Mouse (Mus musculus) midbrain, postnatal 0 days (tissue): ENCODE measurements at regions not wholly inside any gene's neighbourhood (a gene's known extent, or its start where the extent isn't known, plus 50 kb on each side); places are given as distances from the start of the nearest gene placed in this dataset.

Source experiments
- ATAC-seq: fragments of 200-750 bp; cut with Nextera tagmentation; 2 replicates; pipeline ENCODE4 v1.8.0; 2017; ENCODE audit warnings: moderate number of reproducible peaks, mild to moderate bottlenecking, moderate TSS enrichment, moderate library complexity; ENCODE audit not compliant: low FRiP score
- DNase-seq: peaks from one replicate; pipeline ENCODE4 v3.0.0-alpha.2; 2015; ENCODE audit warnings: low spot score
- H3K27ac ChIP-seq: fragments of 300-500 bp; sonication (generic); 2 replicates; pipeline ENCODE4 v1.5.1; 2014; ENCODE audit warnings: low read depth, mild to moderate bottlenecking, low read length, mixed read lengths
- H3K27me3 ChIP-seq: fragments of 300-500 bp; sonication (generic); 2 replicates; pipeline ENCODE4 v1.6.1; 2014; ENCODE audit warnings: low read length, control low read depth, mixed read lengths; ENCODE audit not compliant: insufficient read depth
- H3K36me3 ChIP-seq: fragments of 300-500 bp; sonication (generic); 2 replicates; pipeline ENCODE4 v1.6.1; 2014; ENCODE audit warnings: low read length, control low read depth, mixed read lengths; ENCODE audit not compliant: insufficient read depth
- H3K4me1 ChIP-seq: fragments of 300-500 bp; sonication (generic); 2 replicates; pipeline ENCODE4 v1.6.1; 2014; ENCODE audit warnings: mild to moderate bottlenecking, control low read depth, antibody characterized with exemption, low read length, mixed read lengths; ENCODE audit not compliant: insufficient read depth
- H3K4me2 ChIP-seq: fragments of 300-500 bp; sonication (generic); 2 replicates; pipeline ENCODE4 v1.6.1; 2014; ENCODE audit warnings: low read depth, mild to moderate bottlenecking, low read length, mixed read lengths; ENCODE audit not compliant: poor library complexity, severe bottlenecking
- H3K4me3 ChIP-seq: fragments of 300-500 bp; sonication (generic); 2 replicates; pipeline ENCODE4 v1.5.1; 2014; ENCODE audit warnings: low read depth, mild to moderate bottlenecking, low read length, moderate library complexity
- H3K9ac ChIP-seq: fragments of 300-500 bp; sonication (generic); replicated peaks from 2 replicates; pipeline ENCODE4 v1.6.1; 2014; ENCODE audit warnings: mild to moderate bottlenecking, low read length, moderate library complexity, mixed read lengths; ENCODE audit not compliant: poor library complexity, severe bottlenecking
- H3K9me3 ChIP-seq: fragments of 300-500 bp; sonication (generic); 2 replicates; pipeline ENCODE4 v1.6.1; 2016; ENCODE audit warnings: low read length, control low read depth
- CTCF ChIP-seq: IDR thresholded peaks from 2 replicates; pipeline ENCODE4 v1.5.1; 2016; ENCODE audit warnings: antibody characterized with exemption, mild to moderate bottlenecking
- WGBS: fragments of 180-500 bp; shearing (Covaris S2); extraction: QIAGEN DNeasy Blood & Tissue Kit; methylation state at CpG from one replicate; pipeline ENCODE4 v1.1.7; 2014; 5-methylcytosine and 5-hydroxymethylcytosine counted together

- DNase-seq (no peak), ATAC-seq (no peak)
- no peak for TF ChIP-seq CTCF
- H3K36me3 ChIP-seq: no peaks in the 10 kb centered on the region
- H3K9ac ChIP-seq: no peak overlapping the region
- H3K4me3 ChIP-seq: no peak overlapping the region
- no peak overlapping the region for H3K27ac ChIP-seq
- 67% methylated on average over 10 of the region's 10 CpGs for WGBS
- no peaks in the 10 kb centered on the region for H3K27me3 ChIP-seq
- no peaks in the 10 kb centered on the region for H3K4me1 ChIP-seq
- H3K4me2 ChIP-seq: no peak overlapping the region
- H3K9me3 ChIP-seq: no peaks in the 10 kb centered on the region
Measured at GRCm38 (mm10) chr3:52842866-52843425, 174.1 kb downstream of the Cog6 start.

DNA sequence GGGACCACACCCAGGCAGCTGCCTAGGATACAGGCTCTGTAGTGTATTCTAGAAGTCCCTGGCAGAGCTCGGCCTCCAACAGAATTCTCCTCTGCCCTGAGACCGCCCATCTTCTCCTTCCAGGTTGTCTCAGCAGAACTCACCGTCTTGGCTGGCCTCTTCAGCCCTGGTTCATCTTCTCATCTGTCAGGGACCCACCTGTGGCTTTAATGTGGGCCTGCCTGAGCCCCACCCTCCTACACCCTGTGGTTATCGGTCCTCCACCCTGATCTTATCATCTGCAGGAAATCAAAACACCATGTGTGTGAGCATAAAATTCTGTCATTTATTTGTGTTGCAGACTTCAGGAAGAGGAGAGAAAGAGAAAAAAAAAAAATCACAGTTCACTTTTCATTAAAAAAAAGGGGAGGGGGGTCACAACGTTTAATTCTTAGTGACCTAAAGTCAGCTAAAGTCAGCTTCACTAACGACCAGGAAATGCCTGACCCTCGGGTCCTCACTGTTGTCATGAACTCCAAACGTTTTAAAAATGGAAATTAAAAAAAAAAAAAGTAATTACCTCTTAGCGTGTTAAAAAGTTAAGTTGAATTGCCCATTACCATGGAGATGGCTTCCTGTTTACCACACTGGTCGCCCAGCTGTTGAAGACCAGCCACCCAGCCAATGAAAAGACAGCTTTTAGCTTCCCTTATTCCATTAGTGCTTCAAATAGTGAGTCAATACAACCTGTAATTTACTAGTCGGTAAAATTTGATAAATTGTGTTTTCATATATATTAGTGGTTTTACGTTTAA lies 176.7 kb downstream of the Cog6 start:
- no peak for TF ChIP-seq CTCF
- no peaks in the 10 kb centered on the region for H3K4me1 ChIP-seq
- 73% methylated on average over 12 of the region's 12 CpGs for WGBS
- H3K9me3 ChIP-seq: no peaks in the 10 kb centered on the region
- H3K9ac ChIP-seq: no peak overlapping the region
- no peak for ATAC-seq
- no peak overlapping the region for H3K27ac ChIP-seq
- H3K4me3 ChIP-seq: no peak overlapping the region
- DNase-seq: no peak
- H3K36me3 ChIP-seq: no peaks in the 10 kb centered on the region
- H3K27me3 ChIP-seq: no peaks in the 10 kb centered on the region
- H3K4me2 ChIP-seq: no peak overlapping the region

GRCm38 (mm10) chr3:52838020-52838419 lies 179.0 kb downstream of the Cog6 start:
- Histone ChIP-seq H3K27me3 (no peaks in the 10 kb centered on the region), H3K4me3 (no peak overlapping the region), H3K9me3 (no peaks in the 10 kb centered on the region), H3K4me2 (no peak overlapping the region; the same call in 1 of the 2 replicates), H3K4me1 (no peaks in the 10 kb centered on the region), H3K27ac (no peak overlapping the region), H3K36me3 (no peaks in the 10 kb centered on the region), H3K9ac (no peak overlapping the region)
- peak; percentile 35 for DNase-seq
- ATAC-seq: no peak
- TF ChIP-seq CTCF: no peak
- 31% methylated on average over 14 of the region's 14 CpGs for WGBS

GRCm38 (mm10) chr3:52837527-52837926 lies 179.5 kb downstream of the Cog6 start:
- WGBS: 24% methylated on average over 4 of the region's 4 CpGs
- no peak overlapping the region for H3K27ac ChIP-seq
- H3K9me3 ChIP-seq: no peaks in the 10 kb centered on the region
- H3K4me1 ChIP-seq: no peaks in the 10 kb centered on the region
- H3K4me2 ChIP-seq: no peak overlapping the region; the same call in 1 of the 2 replicates
- no peak overlapping the region for H3K4me3 ChIP-seq
- ATAC-seq (no peak), DNase-seq (no peak)
- no peak for TF ChIP-seq CTCF
- H3K36me3 ChIP-seq: no peaks in the 10 kb centered on the region
- no peaks in the 10 kb centered on the region for H3K27me3 ChIP-seq
- no peak overlapping the region for H3K9ac ChIP-seq

DNA sequence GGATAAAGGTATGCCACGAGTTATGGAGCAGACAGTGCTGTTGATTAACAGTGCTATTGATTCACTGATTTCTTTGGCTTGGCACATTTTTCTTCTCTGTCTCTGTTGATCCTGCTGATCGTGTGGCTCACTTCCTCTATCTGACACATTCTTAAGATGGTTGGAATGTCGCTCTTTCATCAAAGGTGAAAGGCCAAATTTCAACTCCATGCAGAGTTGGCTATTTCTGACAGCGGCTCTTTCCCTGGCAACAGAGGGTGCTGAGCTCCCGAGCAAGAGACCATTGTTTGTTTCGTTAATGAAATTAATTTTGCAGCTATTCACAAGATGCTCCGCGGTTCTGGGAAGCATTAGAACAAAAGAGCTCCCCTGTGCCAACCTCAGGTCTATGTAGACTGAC lies 180.3 kb downstream of the Cog6 start:
- no peak for DNase-seq
- Histone ChIP-seq H3K9me3 (no peaks in the 10 kb centered on the region), H3K9ac (no peak overlapping the region), H3K27me3 (no peaks in the 10 kb centered on the region), H3K4me2 (no peak overlapping the region), H3K4me3 (no peak overlapping the region), H3K36me3 (no peaks in the 10 kb centered on the region), H3K27ac (no peak overlapping the region), H3K4me1 (no peaks in the 10 kb centered on the region)
- ATAC-seq: no peak
- no peak for TF ChIP-seq CTCF
- 25% methylated on average over 8 of the region's 8 CpGs for WGBS

GRCm38 (mm10) chr3:52832421-52832820 lies 184.6 kb downstream of the Cog6 start:
- ATAC-seq (no peak), DNase-seq (no peak)
- Histone ChIP-seq H3K9me3 (no peaks in the 10 kb centered on the region), H3K27me3 (no peaks in the 10 kb centered on the region), H3K36me3 (no peaks in the 10 kb centered on the region), H3K27ac (no peak overlapping the region), H3K4me2 (no peak overlapping the region), H3K4me1 (no peaks in the 10 kb centered on the region), H3K4me3 (no peak overlapping the region), H3K9ac (no peak overlapping the region)
- no peak for TF ChIP-seq CTCF
- WGBS: 75% methylated on average over 5 of the region's 5 CpGs
